Mouse (Mus musculus): ENCODE data around the gene Ctcf. TPM values are rescaled to one million over a fixed set of nuclear protein-coding genes. Genes with fewer than 3 reads are reported as not detected.
A peak's percentile ranks its signal among the peaks of the same experiment; 100 is the strongest.

Gene Ctcf
- total RNA-seq, 2 experiments from 2014 or later: 33.6 to 34.2 TPM

DNA sequence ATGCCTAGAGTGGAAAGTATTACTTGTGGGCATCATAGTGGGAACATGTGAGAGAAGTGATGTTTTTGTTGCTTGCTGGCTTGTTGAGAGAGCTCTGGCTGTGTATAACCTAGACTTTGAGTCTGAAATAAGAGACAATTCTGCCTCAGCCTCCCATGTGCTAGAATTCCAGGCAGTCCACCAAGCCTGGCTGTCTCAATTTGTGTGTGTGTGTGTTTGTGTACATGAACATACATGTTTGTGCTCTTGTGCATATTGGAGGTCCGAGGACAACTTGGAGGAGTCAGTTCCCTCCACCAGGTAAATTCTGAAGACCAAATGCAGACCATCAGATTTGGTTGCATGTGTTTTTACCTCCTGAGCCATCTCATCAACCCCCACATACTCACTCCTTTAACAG is 8.8 kb downstream of the Ctcf start:
- DNase-seq (ENCODE audit: low spot score): no peak

DNA sequence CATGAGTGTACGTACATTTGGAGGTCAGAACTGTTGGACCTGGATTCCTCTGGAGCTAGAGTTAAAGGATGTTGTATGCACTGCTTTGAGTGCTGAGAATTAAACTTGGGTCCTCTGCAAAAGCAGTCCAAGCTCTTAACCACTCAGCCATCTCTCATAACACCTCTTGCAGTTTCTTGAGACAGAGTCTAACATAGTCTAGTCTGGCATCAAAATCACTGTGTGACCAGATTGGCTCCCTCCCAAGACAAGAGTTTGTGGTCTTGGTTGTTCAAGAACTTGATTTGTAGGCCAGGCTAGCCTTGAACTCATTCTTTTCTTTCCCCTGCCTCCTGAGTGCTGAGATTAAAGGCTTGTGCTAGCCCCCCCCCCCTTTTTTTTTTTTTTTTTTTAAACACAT is 12.6 kb downstream of the Ctcf start:
- DNase-seq (ENCODE audit: low spot score): no peak

DNA sequence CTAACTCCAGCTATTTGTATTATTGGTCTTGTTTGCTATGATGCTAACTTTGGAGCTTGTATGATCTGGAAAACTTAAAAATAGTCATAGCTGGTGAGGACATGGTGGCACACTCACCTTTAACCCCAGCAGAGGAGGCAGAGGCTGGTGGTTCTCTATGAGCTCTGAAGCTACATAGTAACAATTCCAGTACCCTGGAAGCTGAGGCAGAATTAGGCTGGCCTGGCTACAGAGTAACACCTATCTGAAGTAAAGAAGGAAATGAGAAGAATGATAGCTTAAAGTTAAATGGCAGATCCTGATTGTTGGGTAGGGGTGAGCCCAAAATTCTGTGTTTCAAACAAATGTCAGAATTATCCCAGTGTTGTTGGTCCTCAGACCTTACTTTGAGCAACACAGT is 21.3 kb downstream of the Ctcf start:
- no peak for DNase-seq (ENCODE audit: low spot score)

GRCm38 (mm10) chr8:105661167-105661566 is 24.8 kb downstream of the Ctcf start:
- peak; percentile 28 for DNase-seq (ENCODE audit: low spot score)

GRCm38 (mm10) chr8:105677891-105678290 is 41.5 kb downstream of the Ctcf start:
- DNase-seq (ENCODE audit: low spot score): no peak

DNA sequence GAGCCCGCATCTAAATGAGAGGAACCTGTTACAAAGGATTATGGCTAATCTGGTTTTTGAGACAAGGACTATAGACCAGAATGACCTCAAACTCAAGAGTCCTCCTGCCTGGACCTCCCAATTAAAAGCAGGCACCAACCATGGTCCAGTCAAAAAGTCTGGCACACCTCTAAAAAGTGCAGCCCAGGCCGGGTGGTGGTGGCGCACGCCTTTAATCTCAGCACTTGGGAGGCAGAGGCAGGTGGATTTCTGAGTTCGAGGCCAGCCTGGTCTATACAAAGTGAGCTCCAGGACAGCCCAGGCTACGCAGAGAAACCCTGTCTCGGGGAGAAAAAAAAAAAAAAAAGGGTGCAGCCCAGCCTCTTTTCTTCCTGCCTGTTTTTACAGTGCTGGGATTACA is 49.0 kb downstream of the Ctcf start:
- no peak for DNase-seq (ENCODE audit: low spot score)

- DNase-seq (ENCODE audit: low spot score): peak; percentile 70
These were observed 49.5 kb downstream of the Ctcf start, which contains the start of gene Carmil2 for GRCm38 (mm10) chr8:105685796-105686308. Gene Carmil2 (plus strand): TSS chr8:105686274.

GRCm38 (mm10) chr8:105686551-105686950 is 50.2 kb downstream of the Ctcf start:
- DNase-seq (ENCODE audit: low spot score): no peak

GRCm38 (mm10) chr8:105687512-105687911 is 51.1 kb downstream of the Ctcf start:
- no peak for DNase-seq (ENCODE audit: low spot score)

- DNase-seq (ENCODE audit: low spot score): no peak
These were observed 51.9 kb downstream of the Ctcf start for GRCm38 (mm10) chr8:105688242-105688752.

DNA sequence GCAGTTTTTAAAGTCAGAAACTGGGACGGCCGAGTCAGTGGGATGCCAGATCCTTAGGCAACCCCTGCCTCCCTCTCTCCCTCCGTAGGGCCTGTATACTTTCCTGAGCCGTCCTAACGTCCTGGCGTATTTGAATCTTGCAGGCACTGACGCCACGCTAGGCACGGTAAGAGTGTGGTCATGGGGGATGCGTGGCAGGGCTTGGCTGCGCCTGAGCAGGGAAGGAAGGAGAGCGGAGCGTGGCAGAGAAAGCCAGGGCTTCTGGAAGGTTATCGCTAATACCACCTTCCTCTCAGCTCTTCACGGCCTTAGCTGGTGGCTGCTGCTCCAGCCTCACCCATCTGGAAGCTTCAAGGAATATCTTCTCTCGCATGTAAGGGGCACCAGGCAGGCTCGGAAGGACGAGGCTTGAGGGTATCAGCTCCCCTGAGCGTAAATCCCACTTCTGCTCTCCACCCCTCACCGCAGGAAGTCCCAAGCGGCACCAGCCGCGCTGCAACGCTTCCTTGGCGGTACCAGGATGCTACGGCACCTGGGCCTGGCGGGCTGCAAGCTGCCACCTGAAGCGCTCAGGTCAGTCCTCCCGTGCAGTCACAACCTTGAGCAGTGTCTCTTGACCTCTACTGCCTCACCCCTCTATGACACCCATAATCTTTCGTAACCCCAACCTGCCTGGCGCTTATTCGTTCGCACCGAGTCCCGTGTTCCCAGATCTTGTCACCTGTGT is 53.1 kb downstream of the Ctcf start:
- no peak for DNase-seq (ENCODE audit: low spot score)

GRCm38 (mm10) chr8:105689983-105690360 is 53.6 kb downstream of the Ctcf start:
- DNase-seq (ENCODE audit: low spot score): no peak

DNA sequence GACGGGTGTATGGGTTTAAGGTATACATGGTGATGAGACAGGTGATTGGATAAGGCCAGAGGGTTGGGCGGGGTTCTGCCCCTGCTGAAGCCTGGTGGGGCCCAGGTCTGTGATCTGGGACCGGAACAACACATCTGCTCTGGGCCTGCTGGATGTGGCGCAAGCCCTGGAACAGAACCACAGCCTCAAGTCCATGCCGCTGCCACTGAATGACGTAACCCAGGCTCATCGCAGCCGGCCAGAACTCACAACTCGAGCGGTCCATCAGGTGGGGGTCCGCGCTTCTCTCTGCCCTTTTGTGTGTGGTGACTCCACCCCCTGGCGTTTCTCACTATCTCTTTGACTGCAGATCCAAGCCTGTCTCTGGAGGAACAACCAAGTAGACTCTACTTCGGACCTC is 54.6 kb downstream of the Ctcf start:
- DNase-seq (ENCODE audit: low spot score): no peak

- no peak for DNase-seq (ENCODE audit: low spot score)
These were observed 56.2 kb downstream of the Ctcf start for GRCm38 (mm10) chr8:105692449-105693182.

DNA sequence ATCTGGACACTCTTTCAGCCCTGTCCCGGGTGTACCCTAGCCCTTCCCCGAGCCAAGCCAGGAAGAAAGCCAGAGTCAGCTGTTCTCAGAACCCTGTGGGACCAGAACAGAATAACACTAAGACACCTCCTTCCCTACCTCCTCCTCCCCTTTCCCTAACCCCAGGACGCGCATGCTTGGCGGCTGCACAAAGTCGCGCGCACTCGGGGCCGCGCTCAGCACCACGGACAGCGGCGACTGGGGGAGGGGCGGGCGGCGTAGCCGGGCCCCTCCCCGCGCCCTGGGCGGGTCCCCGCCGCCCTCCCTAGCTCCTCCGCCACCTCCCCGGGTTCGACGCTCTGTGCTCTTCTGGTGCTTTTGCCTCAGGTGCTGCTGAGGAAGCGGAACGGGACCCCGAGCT is 57.3 kb downstream of the Ctcf start:
- DNase-seq (ENCODE audit: low spot score): peak; percentile 52

DNA sequence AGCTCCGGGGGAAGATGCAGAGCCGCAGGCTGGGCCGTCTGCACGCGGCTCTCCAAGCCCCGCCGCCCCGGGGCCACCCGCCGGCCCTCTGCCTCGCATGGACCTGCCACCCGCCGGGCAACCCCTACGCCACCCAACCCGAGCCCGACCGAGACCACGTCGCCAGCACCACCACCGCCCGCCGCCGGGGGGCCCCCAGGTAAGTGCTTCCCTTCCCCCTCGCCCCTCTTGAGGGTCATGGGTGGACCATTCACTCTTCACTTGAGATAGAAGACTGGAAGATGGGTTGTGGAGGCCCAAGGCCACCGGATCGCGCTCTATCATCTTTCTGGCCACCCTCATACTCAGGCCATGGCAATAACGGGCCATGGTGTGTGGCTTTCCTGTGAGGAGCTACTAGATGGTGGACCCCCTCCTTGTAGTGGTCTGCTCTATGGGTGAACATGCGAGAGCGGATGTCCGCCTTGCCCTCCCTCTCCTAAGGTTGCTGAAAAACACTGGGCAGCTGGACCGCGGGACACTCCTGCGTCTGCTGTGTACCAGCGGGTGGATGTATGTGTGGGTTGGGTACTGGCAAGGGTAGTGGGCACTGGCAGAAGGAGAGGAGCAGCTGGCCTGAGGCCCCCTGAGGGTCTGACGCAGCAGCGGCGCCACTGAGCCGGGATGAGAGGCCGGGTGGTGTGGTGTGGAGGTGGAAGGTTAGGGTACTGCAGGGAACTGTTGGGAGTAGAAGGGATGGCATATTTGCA is 57.9 kb downstream of the Ctcf start:
- no peak for DNase-seq (ENCODE audit: low spot score)

- DNase-seq (ENCODE audit: low spot score): no peak
These were observed 58.9 kb downstream of the Ctcf start for GRCm38 (mm10) chr8:105695080-105695780.

GRCm38 (mm10) chr8:105697196-105697780 is 60.9 kb downstream of the Ctcf start:
- no peak for DNase-seq (ENCODE audit: low spot score)

GRCm38 (mm10) chr8:105698734-105699133 is 62.4 kb downstream of the Ctcf start:
- no peak for DNase-seq (ENCODE audit: low spot score)

- DNase-seq (ENCODE audit: low spot score): no peak
These were observed 63.3 kb downstream of the Ctcf start for GRCm38 (mm10) chr8:105699488-105700215.
